Mouse (Mus musculus): ENCODE results near the gene 1700030J22Rik. TPM values are rescaled to one million over a fixed set of nuclear protein-coding genes. Genes with fewer than 3 reads are reported as not detected.

The 1700030J22Rik gene
- polyA plus RNA-seq, 1 experiment = 2.8 TPM

DNA sequence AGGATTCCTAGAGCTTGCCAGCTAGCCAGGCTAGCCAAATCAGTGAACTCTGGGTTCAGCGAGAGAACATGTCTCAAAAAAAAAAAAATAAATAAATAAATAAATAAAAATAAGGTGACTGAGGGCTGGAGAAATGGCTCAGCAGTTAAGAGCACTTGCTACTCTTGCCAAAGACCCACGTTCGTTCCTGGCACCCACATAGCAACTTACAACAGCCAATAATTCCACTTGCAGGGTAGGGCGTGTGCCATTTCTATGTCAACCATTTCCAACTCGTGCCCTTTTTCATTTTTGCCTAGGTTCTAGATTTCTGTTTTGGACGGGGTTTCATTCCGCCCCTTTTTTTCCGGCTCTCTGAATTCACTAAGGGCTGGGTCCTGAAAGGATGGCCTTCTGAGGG, 707 bp downstream of the 1700030J22Rik start:
- 17% methylated on average over 8 of the region's 8 CpGs for WGBS
- no peak for TF ChIP-seq POLR2A (IDR thresholded peaks at IDR 0.05; ENCODE audit: borderline replicate concordance, insufficient read depth, low read length)
- no peak for TF ChIP-seq CTCF (IDR thresholded peaks at IDR 0.05; ENCODE audit: borderline replicate concordance, insufficient read depth, low read depth, low read length)
- H3K4me3 ChIP-seq (replicated peaks; ENCODE audit: insufficient read depth, low read depth, low read length) = peak overlapping the region; percentile 68
- H3K4me1 ChIP-seq (ENCODE audit: control insufficient read depth, insufficient read depth, low read length) = no peaks in the 10 kb centered on the region
- no peaks in the 10 kb centered on the region for H3K27me3 ChIP-seq (ENCODE audit: control insufficient read depth, insufficient read depth, low read length)
- DNase-seq = peak in 1 of 2 experiments; percentile 24
- no peak overlapping the region for H3K27ac ChIP-seq (ENCODE audit: insufficient read depth, low read length)

DNA sequence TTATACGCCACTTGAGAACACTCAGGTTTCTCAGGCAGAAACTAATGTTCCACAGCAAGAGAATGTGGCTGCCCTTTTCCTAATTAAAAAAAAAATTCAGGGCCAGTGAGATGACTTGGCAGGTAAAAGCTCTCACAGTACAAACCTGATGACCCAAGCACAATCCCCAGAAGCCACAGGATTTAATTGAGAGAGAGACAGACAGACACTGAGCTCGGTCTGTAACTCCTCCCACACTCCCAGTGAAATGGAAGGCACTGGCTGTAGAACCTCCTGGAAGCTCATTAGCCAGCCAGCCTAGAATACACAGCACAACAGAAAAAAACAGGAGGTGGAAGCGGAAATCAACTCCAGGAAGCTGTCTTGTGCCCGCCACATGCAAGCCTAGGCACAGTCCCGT, 3.2 kb downstream of the 1700030J22Rik start:
- WGBS = 69% methylated on average over 5 of the region's 5 CpGs
- H3K27me3 ChIP-seq (ENCODE audit: control insufficient read depth, insufficient read depth, low read length) = no peaks in the 10 kb centered on the region
- H3K27ac ChIP-seq (ENCODE audit: insufficient read depth, low read length) = no peak overlapping the region
- no peak for DNase-seq
- TF ChIP-seq POLR2A (IDR thresholded peaks at IDR 0.05; ENCODE audit: borderline replicate concordance, insufficient read depth, low read length) (no peak), CTCF (IDR thresholded peaks at IDR 0.05; ENCODE audit: borderline replicate concordance, insufficient read depth, low read depth, low read length) (no peak)
- no peak overlapping the region for H3K4me3 ChIP-seq (replicated peaks; ENCODE audit: insufficient read depth, low read depth, low read length)
- no peaks in the 10 kb centered on the region for H3K4me1 ChIP-seq (ENCODE audit: control insufficient read depth, insufficient read depth, low read length)

DNA sequence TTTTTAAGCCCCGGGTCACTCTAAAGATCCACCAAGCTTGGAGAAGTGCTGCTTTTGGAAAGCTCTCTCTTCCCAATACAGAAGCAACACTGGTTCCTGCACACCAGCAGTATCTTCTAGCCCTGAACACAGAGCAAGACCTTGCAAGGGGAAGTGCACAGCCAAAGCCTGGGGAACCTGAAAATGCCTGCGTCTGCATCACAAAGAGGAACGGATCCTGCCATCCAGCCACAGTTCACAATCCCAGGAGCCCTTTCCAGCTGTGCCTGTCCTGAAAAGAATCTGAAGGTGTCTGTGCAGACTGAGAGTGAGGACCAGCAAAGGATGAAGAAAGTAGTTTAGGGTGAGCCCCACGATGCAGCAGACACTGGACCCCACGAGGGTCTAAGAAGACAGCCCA, 3.7 kb downstream of the 1700030J22Rik start:
- Histone ChIP-seq H3K4me1 (ENCODE audit: control insufficient read depth, insufficient read depth, low read length) (no peaks in the 10 kb centered on the region), H3K27me3 (ENCODE audit: control insufficient read depth, insufficient read depth, low read length) (no peaks in the 10 kb centered on the region), H3K4me3 (replicated peaks; ENCODE audit: insufficient read depth, low read depth, low read length) (no peak overlapping the region), H3K27ac (ENCODE audit: insufficient read depth, low read length) (no peak overlapping the region)
- 40% methylated on average over 5 of the region's 5 CpGs for WGBS
- no peak for DNase-seq
- TF ChIP-seq POLR2A (IDR thresholded peaks at IDR 0.05; ENCODE audit: borderline replicate concordance, insufficient read depth, low read length) (no peak), CTCF (IDR thresholded peaks at IDR 0.05; ENCODE audit: borderline replicate concordance, insufficient read depth, low read depth, low read length) (no peak)

DNA sequence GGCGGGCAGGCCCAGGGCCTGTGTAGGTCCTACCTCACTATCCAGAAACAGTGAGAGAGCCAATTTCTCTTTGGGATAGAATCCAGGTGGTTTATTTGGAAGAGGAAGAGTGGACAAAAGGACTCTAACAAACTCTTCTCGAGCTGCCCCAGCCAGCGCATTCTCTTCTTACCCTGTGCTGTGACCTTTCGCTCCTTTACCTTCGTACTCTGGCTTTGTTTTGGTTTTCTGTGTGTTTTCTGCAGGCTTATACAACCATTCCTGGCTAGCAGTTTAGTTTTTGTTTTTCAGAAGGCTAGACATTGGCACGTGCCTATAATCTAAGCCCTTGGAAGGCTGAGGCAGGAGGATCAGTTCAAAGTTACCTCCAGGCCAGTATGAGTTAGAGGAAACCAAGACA, 9.2 kb downstream of the 1700030J22Rik start:
- no peak for DNase-seq
- Histone ChIP-seq H3K4me1 (ENCODE audit: control insufficient read depth, insufficient read depth, low read length) (no peaks in the 10 kb centered on the region), H3K27ac (ENCODE audit: insufficient read depth, low read length) (no peak overlapping the region), H3K27me3 (ENCODE audit: control insufficient read depth, insufficient read depth, low read length) (no peaks in the 10 kb centered on the region), H3K4me3 (replicated peaks; ENCODE audit: insufficient read depth, low read depth, low read length) (no peak overlapping the region)
- TF ChIP-seq POLR2A (IDR thresholded peaks at IDR 0.05; ENCODE audit: borderline replicate concordance, insufficient read depth, low read length) = no peak
- TF ChIP-seq CTCF (IDR thresholded peaks at IDR 0.05; ENCODE audit: borderline replicate concordance, insufficient read depth, low read depth, low read length) = no peak
- 91% methylated on average over 6 of the region's 6 CpGs for WGBS

DNA sequence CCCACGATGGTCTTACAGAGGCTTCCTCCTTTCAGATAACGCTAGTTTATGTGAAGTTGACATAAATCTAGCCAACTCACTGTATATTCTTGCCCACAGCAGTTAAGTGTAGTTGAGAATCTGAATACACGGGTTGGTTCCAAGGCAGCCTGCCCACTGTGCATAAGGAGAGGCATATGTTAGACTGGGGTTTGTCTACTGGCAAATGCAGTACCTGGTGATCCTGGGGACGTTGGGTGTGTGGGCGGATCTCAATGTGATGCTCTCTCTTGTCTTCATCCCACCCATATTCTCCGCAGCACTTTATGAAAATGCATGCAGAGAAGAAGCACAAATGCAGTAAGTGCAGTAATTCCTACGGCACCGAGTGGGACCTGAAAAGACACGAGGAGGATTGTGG, 24.3 kb downstream of the 1700030J22Rik start:
- Histone ChIP-seq H3K27ac (ENCODE audit: insufficient read depth, low read length) (no peak overlapping the region), H3K4me1 (ENCODE audit: control insufficient read depth, insufficient read depth, low read length) (peaks cover 10% of the 10 kb centered on the region), H3K27me3 (ENCODE audit: control insufficient read depth, insufficient read depth, low read length) (no peaks in the 10 kb centered on the region), H3K4me3 (replicated peaks; ENCODE audit: insufficient read depth, low read depth, low read length) (no peak overlapping the region)
- WGBS = 79% methylated on average over 9 of the region's 9 CpGs
- no peak for DNase-seq
- no peak for TF ChIP-seq POLR2A (IDR thresholded peaks at IDR 0.05; ENCODE audit: borderline replicate concordance, insufficient read depth, low read length)
- no peak for TF ChIP-seq CTCF (IDR thresholded peaks at IDR 0.05; ENCODE audit: borderline replicate concordance, insufficient read depth, low read depth, low read length)

DNA sequence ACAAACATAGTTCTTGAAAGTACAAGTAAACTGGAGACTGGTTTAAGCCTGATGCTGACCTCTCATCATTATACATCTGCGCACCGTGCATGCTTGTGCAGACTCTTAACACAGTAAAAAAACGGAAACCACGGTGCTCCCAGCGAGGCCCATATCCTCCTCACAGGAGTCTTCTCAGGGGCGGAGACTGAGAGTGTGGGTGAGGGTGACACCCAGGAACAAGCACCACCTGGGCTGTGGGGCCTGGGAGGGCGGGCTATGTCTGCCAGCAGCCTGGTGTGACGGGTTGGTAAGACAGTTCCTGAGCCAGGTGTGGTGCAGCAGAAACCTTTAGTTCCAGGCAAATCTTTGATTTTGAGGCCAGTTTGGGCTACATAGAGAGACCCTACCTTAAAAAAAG, 26.3 kb downstream of the 1700030J22Rik start:
- Histone ChIP-seq H3K4me3 (replicated peaks; ENCODE audit: insufficient read depth, low read depth, low read length) (no peak overlapping the region), H3K27me3 (ENCODE audit: control insufficient read depth, insufficient read depth, low read length) (no peaks in the 10 kb centered on the region), H3K27ac (ENCODE audit: insufficient read depth, low read length) (no peak overlapping the region), H3K4me1 (ENCODE audit: control insufficient read depth, insufficient read depth, low read length) (peaks cover 10% of the 10 kb centered on the region)
- no peak for DNase-seq
- no peak for TF ChIP-seq CTCF (IDR thresholded peaks at IDR 0.05; ENCODE audit: borderline replicate concordance, insufficient read depth, low read depth, low read length)
- TF ChIP-seq POLR2A (IDR thresholded peaks at IDR 0.05; ENCODE audit: borderline replicate concordance, insufficient read depth, low read length) = no peak
- WGBS = 91% methylated on average over 8 of the region's 8 CpGs

DNA sequence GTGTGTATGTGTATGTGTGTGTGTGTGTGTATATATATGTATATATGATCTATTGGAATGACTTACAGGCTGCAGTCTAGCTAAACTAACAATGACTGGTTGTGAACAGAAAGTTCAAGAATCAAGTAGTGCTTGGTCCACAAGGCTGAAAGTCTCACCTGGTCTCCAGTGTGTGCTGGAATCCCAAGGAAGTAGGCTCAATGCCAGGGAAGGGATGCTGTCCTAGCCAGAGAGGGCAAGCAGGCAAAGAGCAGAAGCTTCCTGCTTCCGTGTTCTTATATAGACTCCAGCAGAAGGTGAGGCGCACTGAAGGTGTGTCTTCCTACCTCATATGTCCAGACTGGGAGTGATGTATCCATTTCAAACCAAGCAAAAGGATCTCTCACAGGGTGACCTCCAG, 27.0 kb downstream of the 1700030J22Rik start:
- WGBS = 41% methylated on average over 2 of the region's 2 CpGs
- H3K4me1 ChIP-seq (ENCODE audit: control insufficient read depth, insufficient read depth, low read length) = peaks cover 10% of the 10 kb centered on the region
- peak in 1 of 2 experiments; percentile 13 for DNase-seq
- H3K27me3 ChIP-seq (ENCODE audit: control insufficient read depth, insufficient read depth, low read length) = no peaks in the 10 kb centered on the region
- H3K27ac ChIP-seq (ENCODE audit: insufficient read depth, low read length) = no peak overlapping the region
- TF ChIP-seq CTCF (IDR thresholded peaks at IDR 0.05; ENCODE audit: borderline replicate concordance, insufficient read depth, low read depth, low read length) (no peak), POLR2A (IDR thresholded peaks at IDR 0.05; ENCODE audit: borderline replicate concordance, insufficient read depth, low read length) (no peak)
- H3K4me3 ChIP-seq (replicated peaks; ENCODE audit: insufficient read depth, low read depth, low read length) = no peak overlapping the region

DNA sequence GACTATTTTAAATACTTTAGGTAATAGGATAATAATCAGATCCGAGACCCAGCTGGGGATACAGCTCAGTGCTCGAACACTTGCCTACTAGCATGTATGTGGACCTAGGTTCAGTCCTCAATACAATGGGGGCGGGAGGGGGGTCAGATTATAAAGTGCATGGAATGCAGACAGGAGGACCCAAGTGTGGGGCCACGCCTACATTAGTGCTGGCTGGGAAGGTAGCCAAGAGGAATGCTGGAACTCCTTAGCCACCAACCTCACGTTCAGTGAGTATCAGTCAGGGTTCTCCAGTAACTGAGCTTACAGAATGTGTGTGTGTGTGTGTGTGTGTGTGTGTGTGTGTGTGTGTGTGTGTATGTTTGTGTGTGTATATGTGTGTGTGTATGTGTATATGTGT, 27.4 kb downstream of the 1700030J22Rik start:
- TF ChIP-seq POLR2A (IDR thresholded peaks at IDR 0.05; ENCODE audit: borderline replicate concordance, insufficient read depth, low read length) (no peak), CTCF (IDR thresholded peaks at IDR 0.05; ENCODE audit: borderline replicate concordance, insufficient read depth, low read depth, low read length) (no peak)
- WGBS = 52% methylated on average over 5 of the region's 5 CpGs
- Histone ChIP-seq H3K27ac (ENCODE audit: insufficient read depth, low read length) (no peak overlapping the region), H3K27me3 (ENCODE audit: control insufficient read depth, insufficient read depth, low read length) (no peaks in the 10 kb centered on the region), H3K4me1 (ENCODE audit: control insufficient read depth, insufficient read depth, low read length) (peaks cover 10% of the 10 kb centered on the region), H3K4me3 (replicated peaks; ENCODE audit: insufficient read depth, low read depth, low read length) (no peak overlapping the region)
- no peak for DNase-seq

All from cerebellum, adult 2 months (tissue).